Mouse (Mus musculus) cerebellum, postnatal 25 days (tissue): Measurements from ENCODE around the gene Erg28.

Source experiments
- DNase-seq, 2 experiments: peaks; one replicate each; pipeline ENCODE4 v3.0.0; 2021; ENCODE audit warnings: mixed read lengths in 2 of 2

Gene Erg28

DNA sequence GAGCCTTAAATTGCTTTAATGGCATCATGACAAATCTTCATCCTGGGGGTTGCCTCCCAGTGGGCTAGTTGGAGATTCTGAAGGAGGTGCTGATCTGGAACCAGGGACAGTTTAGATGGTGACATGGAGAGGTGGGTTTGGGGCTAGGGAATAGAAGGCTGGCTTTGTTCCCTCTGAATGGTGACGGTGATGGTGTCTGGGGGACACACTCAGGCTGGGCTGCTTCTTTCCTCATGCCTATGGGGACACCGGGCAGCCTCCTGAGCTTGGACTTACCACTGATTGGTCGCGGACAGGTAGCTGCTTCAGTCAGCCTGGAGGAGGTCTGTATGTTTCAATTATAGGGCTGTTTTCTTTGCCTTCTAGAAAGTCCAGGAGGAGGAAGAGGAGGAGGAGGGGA is 12.7 kb downstream of the Erg28 start:
- DNase-seq: no peak

DNA sequence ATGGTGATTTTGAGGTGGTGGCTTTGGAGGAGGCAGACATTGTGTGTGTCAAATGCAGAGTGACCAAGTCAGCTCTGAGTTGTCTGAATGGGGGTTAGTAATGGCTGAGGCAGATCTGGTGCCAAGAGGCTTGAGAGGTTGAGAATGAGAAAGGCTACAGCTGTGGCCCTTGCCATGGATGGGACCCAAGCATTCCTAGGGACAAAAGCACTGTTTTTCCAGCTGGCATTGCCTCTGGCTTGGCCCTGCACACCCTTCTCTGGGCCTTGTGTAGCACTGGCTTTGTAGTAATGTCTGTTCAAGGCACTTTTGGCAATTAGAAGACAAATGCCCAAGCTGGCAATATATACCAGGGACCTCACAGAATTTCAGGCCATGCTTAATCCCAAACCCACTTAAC is 13.4 kb downstream of the Erg28 start:
- DNase-seq: no peak

DNA sequence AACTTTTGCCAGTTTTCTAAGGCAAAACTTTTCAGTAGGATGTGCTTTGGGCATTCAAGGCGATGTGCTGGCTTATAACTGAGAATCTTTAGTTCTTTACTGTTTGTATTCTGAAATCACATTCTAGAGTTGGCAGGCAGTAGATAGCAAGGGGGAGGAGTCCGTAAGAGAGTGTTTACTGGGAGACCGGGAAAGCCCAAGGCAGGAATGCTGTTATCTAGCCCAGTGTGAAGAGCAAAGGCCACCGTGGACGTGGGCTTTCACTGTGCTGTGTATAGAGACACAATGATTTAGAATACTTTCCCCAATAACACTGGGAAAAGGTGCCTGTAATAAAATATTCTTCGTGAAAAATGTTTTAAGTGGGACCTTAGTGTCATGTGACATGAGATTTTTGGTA is 14.6 kb downstream of the Erg28 start:
- no peak for DNase-seq

DNA sequence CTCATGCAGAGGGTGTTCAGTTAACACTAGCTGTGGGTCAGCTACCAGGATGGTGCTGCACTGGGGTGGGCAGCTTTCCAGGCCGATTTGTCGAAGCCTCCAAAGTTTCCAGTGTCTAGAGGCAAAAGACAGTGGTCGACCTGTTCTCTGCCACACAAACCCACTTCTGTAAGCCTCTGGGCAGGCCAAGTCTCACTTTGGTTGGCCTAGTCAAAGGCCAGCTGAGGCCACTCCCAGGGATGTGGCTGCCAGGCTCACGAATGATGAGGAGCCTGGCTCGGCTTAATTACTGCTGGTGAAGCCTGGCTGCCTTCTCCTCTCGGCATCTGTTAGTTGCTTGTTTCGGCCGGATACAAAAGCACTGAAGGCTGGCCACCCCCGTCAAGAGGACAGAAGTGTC is 24.3 kb downstream of the Erg28 start:
- DNase-seq: peak in 1 of 2 experiments; percentile 13

DNA sequence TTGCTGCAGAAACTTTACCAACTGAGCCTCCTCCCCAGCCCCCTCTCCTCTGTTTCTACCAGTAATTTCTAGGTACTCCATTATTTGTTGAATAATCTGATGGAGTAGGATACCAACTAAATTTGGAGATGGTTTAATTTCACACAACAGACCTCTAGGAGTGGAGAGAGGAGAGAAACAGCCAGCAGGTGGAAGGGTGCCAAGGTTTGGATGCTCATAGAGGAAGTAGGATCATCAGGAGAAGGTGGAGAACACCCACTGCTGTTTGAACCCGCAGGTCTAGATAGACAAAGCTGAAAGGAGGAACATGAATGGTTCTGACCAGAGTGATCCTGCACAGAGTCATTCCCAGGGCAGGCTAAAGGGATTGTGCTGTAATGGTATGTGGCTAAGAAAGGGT is 28.8 kb downstream of the Erg28 start:
- DNase-seq: peak in 1 of 2 experiments; percentile 26

DNA sequence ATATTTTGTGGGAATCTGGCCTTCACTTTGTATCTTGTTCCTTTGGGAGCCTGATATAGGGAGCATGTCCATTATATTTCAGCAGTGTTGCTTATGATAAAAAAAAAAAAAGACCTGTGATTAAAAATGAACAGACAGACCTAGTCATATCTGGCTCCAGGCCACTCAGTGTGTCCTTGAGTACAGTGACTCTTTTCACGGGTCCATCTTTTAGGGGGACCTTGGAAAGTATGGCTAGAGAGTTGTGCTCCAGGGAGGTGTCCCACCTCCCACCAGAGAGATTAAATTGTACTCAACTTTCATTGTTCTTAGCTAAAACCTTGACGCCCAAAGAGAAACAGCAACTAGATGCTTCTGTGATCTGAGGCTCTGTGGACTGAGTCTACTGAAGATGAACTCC is 30.3 kb downstream of the Erg28 start:
- no peak for DNase-seq

DNA sequence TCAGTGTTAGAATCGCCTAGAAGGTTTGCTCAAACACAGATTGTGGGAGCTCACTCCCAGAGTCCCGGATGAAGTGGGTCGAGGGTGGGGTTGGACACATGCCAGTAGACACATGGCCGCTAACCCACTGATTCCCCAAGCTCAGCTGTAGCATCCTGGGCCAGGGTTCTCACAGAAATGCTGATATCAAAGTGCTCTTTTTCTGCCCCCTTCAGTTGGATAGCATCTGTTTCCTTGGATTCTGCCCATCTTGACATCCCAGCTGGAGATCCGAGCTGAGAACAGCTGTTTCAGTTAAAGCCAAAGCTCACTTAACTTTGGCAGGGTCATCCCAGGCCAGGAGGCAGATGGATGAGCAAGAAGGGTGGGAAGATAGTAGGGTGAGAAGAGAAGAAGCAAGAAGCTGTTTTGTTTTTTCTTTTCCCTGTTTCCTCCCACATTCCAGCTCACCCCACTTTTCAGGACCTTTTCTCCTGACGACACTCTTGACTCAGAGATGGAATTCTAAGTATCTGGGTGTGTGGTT is 31.5 kb downstream of the Erg28 start:
- peak in 1 of 2 experiments; percentile 18 for DNase-seq

DNA sequence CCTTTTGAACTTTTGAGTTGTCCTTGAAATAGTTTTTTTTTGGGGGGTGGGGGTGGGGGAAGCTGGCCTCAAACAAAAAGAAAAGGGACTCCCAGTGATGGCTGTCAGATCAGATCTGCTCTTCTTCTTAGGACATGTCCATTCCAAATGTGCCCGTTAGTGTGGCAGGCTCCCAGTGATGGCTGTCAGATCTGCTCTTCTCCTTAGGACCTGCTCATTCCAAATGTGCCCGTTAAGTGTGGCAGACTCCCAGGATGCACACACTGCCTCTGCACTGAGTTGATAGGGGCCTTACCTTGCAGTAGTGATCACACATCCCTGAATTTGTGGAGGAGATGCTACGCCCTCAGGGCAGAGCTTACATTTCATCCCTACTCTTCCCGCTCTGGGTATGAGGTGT is 32.2 kb downstream of the Erg28 start:
- DNase-seq: no peak

DNA sequence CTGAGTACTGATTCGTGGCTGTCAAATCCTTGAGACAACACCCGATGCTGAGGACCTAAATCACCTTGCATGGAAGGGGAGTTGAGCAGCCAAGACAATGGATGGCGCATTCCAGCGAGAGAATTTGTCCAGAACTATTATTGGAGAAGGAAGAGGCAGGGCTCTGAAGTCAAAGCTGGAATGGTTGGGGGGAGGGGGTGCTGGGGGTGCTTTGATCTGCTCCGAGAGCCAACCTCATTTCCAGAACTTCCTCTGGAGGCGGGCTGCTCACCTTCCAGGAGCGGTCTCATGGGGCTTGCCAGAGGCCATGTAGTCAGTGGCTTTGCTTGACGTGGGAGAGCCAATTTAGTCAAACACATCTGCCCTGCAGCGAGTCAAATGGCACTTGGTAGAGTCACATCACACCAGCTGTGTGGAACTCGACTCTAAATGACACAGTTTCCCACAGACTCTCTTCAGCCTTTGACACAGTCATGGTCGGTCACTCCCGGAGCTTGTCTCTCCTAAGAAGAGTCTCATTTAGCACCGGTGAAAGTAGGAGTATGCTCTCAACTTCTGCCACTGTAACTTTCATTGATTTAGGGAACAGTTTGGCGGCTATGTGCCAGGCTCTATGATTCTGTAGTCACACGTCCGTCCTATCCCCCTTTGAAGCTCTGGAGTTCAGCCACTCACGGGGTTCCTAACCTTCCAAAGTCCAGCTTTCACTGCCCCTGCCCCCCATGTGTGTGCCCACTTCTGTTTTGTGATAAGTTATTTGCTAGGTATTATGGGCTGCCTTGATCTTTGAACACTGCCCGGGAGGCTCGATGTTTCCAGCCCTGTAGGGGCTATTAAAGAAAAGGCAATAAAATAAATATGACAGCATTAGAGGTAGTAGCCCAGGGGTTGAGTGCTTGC is 39.2 kb downstream of the Erg28 start:
- no peak for DNase-seq

DNA sequence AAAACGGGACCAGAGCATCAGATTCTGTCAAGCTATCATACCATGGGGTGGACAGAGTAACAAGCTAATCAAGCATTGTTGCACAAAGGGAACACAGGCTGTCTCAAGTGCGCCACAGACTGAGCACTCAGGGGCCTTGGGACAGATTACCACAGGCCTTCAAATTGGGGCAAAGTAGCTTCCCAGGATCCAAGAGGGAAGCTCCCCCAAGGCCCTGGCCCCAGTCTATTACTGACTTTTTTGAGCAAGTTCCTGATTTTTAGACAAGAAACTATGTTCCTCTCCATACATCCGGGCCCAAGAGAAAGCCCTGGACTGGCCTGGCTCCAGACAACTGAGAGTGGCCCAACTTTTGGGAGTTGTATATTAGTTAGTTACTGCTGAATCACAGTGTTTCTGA is 42.7 kb downstream of the Erg28 start:
- no peak for DNase-seq

DNA sequence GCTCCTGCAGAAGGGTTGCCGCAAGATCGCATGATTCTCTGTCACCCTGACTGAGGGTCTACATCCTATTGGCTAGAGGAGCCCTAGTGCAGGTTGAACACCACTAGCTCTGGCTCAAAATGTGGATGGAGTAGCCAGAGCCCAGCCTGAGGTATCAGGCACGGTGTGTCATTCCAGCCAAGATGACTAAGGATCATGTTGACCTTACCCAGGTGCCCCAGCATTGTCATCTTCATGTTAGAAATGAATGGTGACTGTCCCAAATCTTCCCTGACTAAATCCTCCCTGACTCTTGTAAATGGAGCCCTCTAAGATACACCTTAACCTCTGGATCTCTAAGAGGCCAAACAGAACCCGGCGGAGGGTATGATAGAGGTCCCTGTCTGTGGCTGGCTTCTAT is 44.6 kb downstream of the Erg28 start:
- DNase-seq: no peak

DNA sequence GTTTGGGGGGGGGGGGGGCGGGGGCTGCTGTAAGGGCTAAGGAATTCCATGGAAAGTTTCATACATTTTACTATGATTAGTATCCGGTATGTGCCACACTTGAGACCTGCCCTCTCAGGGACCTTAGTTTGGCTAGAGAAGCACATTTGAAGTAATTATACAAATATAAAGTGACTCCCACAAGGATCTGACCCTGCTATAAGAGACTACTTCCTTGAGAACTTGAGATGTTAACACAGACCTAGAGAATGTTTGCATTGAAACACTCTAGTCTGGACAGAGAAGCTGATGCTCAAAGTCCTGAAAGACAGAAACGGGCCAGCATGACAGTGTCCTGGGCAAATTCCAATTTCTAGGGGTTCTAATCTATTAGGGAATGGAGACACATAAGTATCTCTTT is 45.4 kb downstream of the Erg28 start:
- DNase-seq: no peak

DNA sequence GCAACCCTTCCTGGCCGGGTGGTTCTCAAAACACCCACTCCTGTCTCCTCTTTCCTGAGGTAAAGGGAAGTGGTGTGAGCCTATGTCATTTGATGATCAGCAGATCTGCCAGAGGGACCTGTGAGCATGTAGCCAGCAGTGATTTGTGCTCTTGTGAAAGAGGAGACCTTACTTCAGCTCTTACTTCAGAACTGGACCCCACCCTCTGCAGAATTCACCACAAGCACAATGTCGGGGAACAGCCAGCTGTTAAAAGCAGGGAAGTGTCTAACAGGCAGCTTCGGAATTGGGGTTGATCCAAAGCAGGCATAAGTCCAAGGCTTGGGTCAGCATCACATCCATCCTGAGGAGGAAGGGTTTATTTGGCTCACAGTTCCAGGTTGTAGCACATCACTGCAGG is 53.0 kb downstream of the Erg28 start:
- no peak for DNase-seq

DNA sequence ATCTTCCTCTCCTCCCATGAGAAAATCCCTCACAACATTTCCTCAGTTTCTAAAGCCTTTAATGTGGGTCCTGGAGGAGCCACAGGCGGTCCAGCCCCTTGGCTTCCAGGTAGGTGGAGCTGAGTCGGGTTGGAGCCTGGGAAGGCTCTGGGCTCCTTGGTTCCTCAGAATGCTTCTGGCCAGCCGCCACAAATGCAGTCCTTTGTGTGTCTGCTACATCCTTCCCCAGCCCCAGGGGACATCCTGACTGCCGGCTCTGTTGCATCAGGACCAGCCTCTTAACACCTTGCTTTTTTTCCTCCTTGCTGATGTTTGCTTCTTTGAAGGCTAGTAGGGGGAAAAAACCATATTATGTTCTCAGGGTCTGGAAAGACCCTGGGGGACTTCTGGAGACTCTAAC is 56.6 kb downstream of the Erg28 start:
- no peak for DNase-seq

DNA sequence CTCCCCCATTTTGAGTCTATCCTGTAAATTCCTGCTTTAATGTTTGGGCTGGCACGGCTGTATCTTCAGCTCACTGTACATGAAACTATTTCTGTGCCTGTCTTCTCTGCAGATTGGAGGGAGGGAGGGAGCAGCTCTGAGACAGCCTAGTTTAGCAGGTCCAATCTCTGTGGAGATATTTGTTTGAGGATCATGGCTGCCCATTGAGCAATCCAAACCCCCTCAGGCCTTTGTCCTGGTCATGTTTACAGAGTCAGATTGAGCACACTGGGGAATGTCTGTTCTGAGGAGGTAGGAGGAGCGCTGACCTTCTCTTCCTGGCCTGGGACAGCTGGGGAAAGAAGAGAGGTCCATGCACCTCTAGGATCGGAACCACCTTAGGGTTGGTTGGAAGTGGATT is 58.1 kb downstream of the Erg28 start:
- DNase-seq: no peak
